In genomic region chr2:68861721-68862463, GRCm38 (mm10) we compare ENCODE assay signal across 8 mouse cellular contexts. TPM values are rescaled to one million over a fixed set of nuclear protein-coding genes. Genes with fewer than 3 reads are reported as not detected.
DNase-seq lines count a peak whose midpoint lies in the region; ATAC-seq lines count a peak whose summit lies in the region.

No protein-coding gene starts in this region.

- no peaks in the 10 kb centered on the region for H3K27me3 ChIP-seq in embryonic facial prominence, embryonic 13.5 days
- no peaks in the 10 kb centered on the region for H3K27me3 ChIP-seq in heart, embryonic 11.5 days (ENCODE audit: control insufficient read depth, insufficient read depth, low read length)
- H3K27me3 ChIP-seq in kidney, embryonic 14.5 days (ENCODE audit: control insufficient read depth, insufficient read depth, low read length): no peaks in the 10 kb centered on the region
- peaks cover 32% of the 10 kb centered on the region for H3K27me3 ChIP-seq in liver, embryonic 12.5 days (replicated peaks)
- no peaks in the 10 kb centered on the region for H3K27me3 ChIP-seq in neural tube, embryonic 11.5 days (ENCODE audit: control insufficient read depth, insufficient read depth, low read length)

- peak; percentile 48 for ATAC-seq in embryonic facial prominence, embryonic 13.5 days (ENCODE audit: insufficient number of reproducible peaks, insufficient read depth, low FRiP score, low TSS enrichment, low read depth)
- peak; percentile 63 for ATAC-seq in heart, embryonic 11.5 days (replicated peaks; ENCODE audit: insufficient number of reproducible peaks, low FRiP score, low TSS enrichment)
- ATAC-seq in kidney, embryonic 14.5 days (ENCODE audit: low FRiP score, low TSS enrichment): peak; percentile 69
- ATAC-seq in liver, embryonic 12.5 days: peak; percentile 49
- peak; percentile 54 for ATAC-seq in neural tube, embryonic 11.5 days (ENCODE audit: insufficient read depth, low FRiP score, low TSS enrichment)

- H3K4me1 ChIP-seq in embryonic facial prominence, embryonic 13.5 days: peaks cover 21% of the 10 kb centered on the region
- peaks cover 6% of the 10 kb centered on the region; the same call in 1 of the 2 replicates for H3K4me1 ChIP-seq in heart, embryonic 11.5 days (ENCODE audit: control insufficient read depth, insufficient read depth, low read length)
- H3K4me1 ChIP-seq in kidney, embryonic 14.5 days (ENCODE audit: control insufficient read depth, insufficient read depth, low read length): no peaks in the 10 kb centered on the region; the same call in 1 of the 2 replicates
- H3K4me1 ChIP-seq in liver, embryonic 12.5 days: peaks cover 21% of the 10 kb centered on the region
- 0 out of 2 replicates have a peak, but pooled peaks cover 5% of the 10 kb centered on the region for H3K4me1 ChIP-seq in neural tube, embryonic 11.5 days (ENCODE audit: control insufficient read depth, insufficient read depth, low read length)

- no peaks in the 10 kb centered on the region for H3K9me3 ChIP-seq in embryonic facial prominence, embryonic 13.5 days
- no peaks in the 10 kb centered on the region for H3K9me3 ChIP-seq in heart, embryonic 11.5 days (replicated peaks; ENCODE audit: control insufficient read depth, low read length)
- H3K9me3 ChIP-seq in kidney, embryonic 14.5 days (ENCODE audit: control insufficient read depth, low read length): no peaks in the 10 kb centered on the region
- H3K9me3 ChIP-seq in liver, embryonic 12.5 days (replicated peaks): no peaks in the 10 kb centered on the region
- H3K9me3 ChIP-seq in neural tube, embryonic 11.5 days (ENCODE audit: control insufficient read depth, low read length): no peaks in the 10 kb centered on the region

- peak overlapping the region; percentile 75 for H3K4me2 ChIP-seq in embryonic facial prominence, embryonic 13.5 days
- H3K4me2 ChIP-seq in heart, embryonic 11.5 days: peak overlapping the region; percentile 78
- peak overlapping the region; percentile 80 for H3K4me2 ChIP-seq in kidney, embryonic 14.5 days (replicated peaks; ENCODE audit: low read depth, low read length)
- peak overlapping the region; percentile 90 for H3K4me2 ChIP-seq in liver, embryonic 12.5 days
- H3K4me2 ChIP-seq in neural tube, embryonic 11.5 days (ENCODE audit: low read depth): peak overlapping the region; percentile 87

- H3K4me3 ChIP-seq in embryonic facial prominence, embryonic 13.5 days: peak overlapping the region; percentile 77
- H3K4me3 ChIP-seq in heart, embryonic 11.5 days (ENCODE audit: low read depth, low read length): peak overlapping the region; percentile 80
- peak overlapping the region; percentile 74 for H3K4me3 ChIP-seq in kidney, embryonic 14.5 days (ENCODE audit: low read length)
- H3K4me3 ChIP-seq in liver, embryonic 12.5 days: peak overlapping the region; percentile 66
- peak overlapping the region; percentile 84 for H3K4me3 ChIP-seq in neural tube, embryonic 11.5 days (ENCODE audit: low read depth, low read length)

- no peaks in the 10 kb centered on the region for H3K36me3 ChIP-seq in embryonic facial prominence, embryonic 13.5 days
- H3K36me3 ChIP-seq in heart, embryonic 11.5 days (ENCODE audit: control insufficient read depth, insufficient read depth, low read length): no peaks in the 10 kb centered on the region
- no peaks in the 10 kb centered on the region for H3K36me3 ChIP-seq in kidney, embryonic 14.5 days (ENCODE audit: control insufficient read depth, insufficient read depth, low read length)
- no peaks in the 10 kb centered on the region for H3K36me3 ChIP-seq in liver, embryonic 12.5 days
- H3K36me3 ChIP-seq in neural tube, embryonic 11.5 days (ENCODE audit: control insufficient read depth, insufficient read depth, low read length): no peaks in the 10 kb centered on the region

- peak; percentile 58 for DNase-seq in 416B (ENCODE audit: low read depth)
- peak; percentile 63 for DNase-seq in adrenal gland, postnatal 14 days
- peak; percentile 76 for DNase-seq in neural tube, embryonic 11.5 days (ENCODE audit: low spot score)
- DNase-seq in thymus, adult 18-20 months: peak; percentile 41 to 47

- peak overlapping the region; percentile 91 for H3K9ac ChIP-seq in embryonic facial prominence, embryonic 13.5 days
- H3K9ac ChIP-seq in heart, embryonic 11.5 days (ENCODE audit: low read depth, low read length): peak overlapping the region; percentile 80
- peak overlapping the region; percentile 68 for H3K9ac ChIP-seq in kidney, embryonic 14.5 days (ENCODE audit: low read depth, low read length)
- peak overlapping the region; percentile 66 for H3K9ac ChIP-seq in liver, embryonic 12.5 days
- H3K9ac ChIP-seq in neural tube, embryonic 11.5 days (ENCODE audit: low read length): peak overlapping the region; percentile 93

- peak overlapping the region; percentile 85 for H3K27ac ChIP-seq in embryonic facial prominence, embryonic 13.5 days
- peak overlapping the region; percentile 74 for H3K27ac ChIP-seq in heart, embryonic 11.5 days (ENCODE audit: low read depth, low read length)
- peak overlapping the region; percentile 75 for H3K27ac ChIP-seq in kidney, embryonic 14.5 days (ENCODE audit: low read depth, low read length)
- H3K27ac ChIP-seq in liver, embryonic 12.5 days: peak overlapping the region; percentile 42; the same call in 1 of the 2 replicates
- peak overlapping the region; percentile 75 for H3K27ac ChIP-seq in neural tube, embryonic 11.5 days (ENCODE audit: low read depth, low read length)

- under 1% methylated on average over 64 of the region's 64 CpGs for WGBS in embryonic facial prominence, embryonic 13.5 days
- WGBS in heart, embryonic 11.5 days (ENCODE audit: insufficient replicate concordance): under 1% methylated on average over 62 of the region's 64 CpGs
- under 1% methylated on average over 64 of the region's 64 CpGs for WGBS in kidney, embryonic 14.5 days
- WGBS in liver, embryonic 12.5 days (ENCODE audit: insufficient replicate concordance): 1% methylated on average over 62 of the region's 64 CpGs
- under 1% methylated on average over 64 of the region's 64 CpGs for WGBS in neural tube, embryonic 11.5 days

RNA-seq across cellular contexts. Expression of gene Cers6, which starts 0.7 kb away (rescaled TPM):
- total RNA-seq in adrenal gland, postnatal 14 days (2021): 8.4 and 8.5 TPM in 2 replicates
- 31.5 and 36.2 TPM in 2 replicates for polyA plus RNA-seq in embryonic facial prominence, embryonic 13.5 days (2015; fragmentation: Nextera tagmentation; extraction: Ambion mirVana)
- 31.6 and 32.8 TPM in 2 replicates for polyA plus RNA-seq in heart, embryonic 11.5 days (2014; fragmentation: Nextera tagmentation; extraction: Ambion mirVana)
- 34.0 and 46.7 TPM in 2 replicates for polyA plus RNA-seq in kidney, embryonic 14.5 days (2014; fragmentation: Nextera tagmentation; extraction: Ambion mirVana)
- 7.0 and 7.3 TPM in 2 replicates for polyA plus RNA-seq in liver, embryonic 12.5 days (2016; fragmentation: Nextera tagmentation; extraction: Ambion mirVana)
- polyA plus RNA-seq in neural tube, embryonic 11.5 days (2014; fragmentation: Nextera tagmentation; extraction: Ambion mirVana): 59.5 and 64.9 TPM in 2 replicates

Comparison
In these comparisons a context has a peak if more than half of its experiments do, and no peak if none do; other contexts are left out.
1. Peak in every context shown above with its lines: DNase-seq, ATAC-seq, H3K4me3 ChIP-seq and H3K27ac ChIP-seq.